Mouse (Mus musculus) cerebellum, adult 11 months (tissue): ENCODE results near the gene Lamp3.
"Not testable (repeated sequence)": the region's sequence is repeated elsewhere in the genome, so short reads cannot be mapped to it uniquely, and the experiment has no call there.

ENCODE experiments used
- DNase-seq: peaks from one replicate; pipeline ENCODE4 v3.0.0; 2022

The Lamp3 gene

DNA sequence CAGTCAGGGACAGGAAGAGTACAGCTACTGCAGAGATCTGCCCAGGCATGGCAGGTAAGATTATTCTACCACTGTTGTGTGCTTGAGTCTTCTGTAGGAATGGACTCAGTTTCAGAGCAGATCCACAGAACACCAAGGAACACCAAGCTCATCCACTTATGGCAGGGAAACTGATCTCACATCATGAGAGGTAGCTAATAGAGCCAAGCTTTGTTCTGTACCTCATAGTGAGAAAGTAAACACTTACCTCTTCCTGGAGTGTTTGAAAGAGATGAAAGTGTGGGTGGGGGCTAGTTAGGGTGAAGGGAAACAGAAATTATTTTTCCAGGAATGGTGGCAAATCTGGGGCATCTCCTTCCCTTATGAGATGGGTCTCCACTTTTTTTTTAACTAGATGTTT lies at the start of gene Lamp3:
TSS of gene Lamp3 (minus strand) at position 160 of the 400 bp plus-strand sequence.
- DNase-seq, result no peak

DNA sequence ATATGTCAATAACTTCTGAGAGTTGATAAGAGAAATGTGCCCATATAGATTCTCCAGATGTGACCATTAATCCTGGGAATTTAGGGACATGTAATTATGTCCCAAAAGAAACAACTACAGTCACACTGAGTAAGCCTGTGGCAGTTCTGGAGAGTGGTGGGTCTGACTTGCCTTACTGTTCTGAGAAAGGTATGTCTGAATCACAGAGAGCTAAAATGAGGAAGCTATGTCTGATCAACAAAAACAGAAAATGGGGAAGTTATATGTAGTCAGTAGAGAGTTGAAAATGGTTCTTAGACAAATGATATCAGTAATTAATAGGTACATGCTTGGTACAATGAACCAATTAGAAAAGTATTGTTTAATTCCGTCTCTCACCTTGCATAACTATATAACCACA lies 26.7 kb upstream of the Lamp3 start:
- DNase-seq, result no peak

GRCm38 (mm10) chr16:19724139-19724538 lies 18.0 kb upstream of the Lamp3 start:
- not testable (repeated sequence) for DNase-seq

- no peak for DNase-seq
These were observed 14.8 kb upstream of the Lamp3 start for GRCm38 (mm10) chr16:19720959-19721358.

- DNase-seq, result no peak
These were observed 1.2 kb upstream of the Lamp3 start for GRCm38 (mm10) chr16:19707381-19707780.

GRCm38 (mm10) chr16:19699207-19699606 lies 7.0 kb downstream of the Lamp3 start:
- no peak for DNase-seq

GRCm38 (mm10) chr16:19670768-19671357 lies 35.3 kb downstream of the Lamp3 start:
- DNase-seq, result no peak

DNA sequence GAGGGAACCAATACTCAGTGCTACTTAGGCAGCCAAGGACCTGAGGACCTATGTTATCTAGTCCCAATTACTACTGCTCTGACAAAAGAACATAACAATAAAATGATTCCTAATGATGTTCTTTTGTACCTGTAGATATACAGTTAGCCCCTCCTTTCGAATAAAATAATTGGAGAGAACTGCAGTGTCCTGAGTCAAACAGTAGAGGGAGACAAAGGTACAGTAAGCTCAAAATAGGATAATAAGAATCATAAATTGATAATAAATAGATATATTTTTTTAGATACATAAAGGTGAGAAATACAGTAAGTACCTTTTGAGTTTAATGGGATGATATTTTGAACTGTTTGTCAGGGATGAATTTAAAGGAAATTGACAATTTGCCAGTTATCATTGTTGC lies 39.9 kb downstream of the Lamp3 start:
- no peak for DNase-seq

DNA sequence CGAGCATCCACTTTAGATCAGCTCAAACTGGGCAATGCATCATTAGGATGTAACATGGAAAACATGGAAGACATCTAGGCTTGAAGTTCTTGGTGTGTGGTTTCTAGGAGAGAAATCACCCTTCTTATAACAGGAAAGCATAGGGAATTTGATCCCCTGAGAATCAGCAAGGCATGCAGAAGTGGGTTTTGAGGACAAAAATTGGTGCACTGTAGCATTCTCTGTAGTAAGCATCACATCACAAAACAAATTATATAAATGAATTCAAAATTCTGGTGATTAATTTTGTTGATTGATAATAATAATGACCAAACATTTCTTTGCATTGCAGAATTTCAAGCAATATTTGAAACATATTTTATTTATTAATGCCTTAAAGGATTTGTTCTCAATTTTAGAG lies 76.4 kb downstream of the Lamp3 start, which contains the start of gene Olfr171:
TSS of gene Olfr171 (minus strand) at position 101 of the 400 bp plus-strand sequence.
- DNase-seq, result no peak

DNA sequence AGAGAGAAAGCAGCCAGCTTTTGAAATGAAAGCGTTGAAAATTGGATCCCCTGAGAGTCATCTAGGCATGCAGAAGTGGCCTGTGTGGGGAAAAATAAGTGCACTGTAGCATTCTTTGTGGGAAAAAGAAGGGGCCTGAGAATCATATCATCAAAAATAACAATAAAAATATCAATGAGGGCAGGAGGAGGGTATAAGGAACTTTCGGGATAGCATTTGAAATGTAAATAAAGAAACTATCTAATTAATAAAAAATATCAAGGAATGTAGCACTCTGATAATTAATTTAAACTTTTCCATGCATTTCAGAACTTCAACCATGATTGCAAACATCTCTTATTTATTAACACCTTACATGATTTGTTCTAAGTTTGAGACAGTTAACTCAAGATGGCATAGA lies 94.4 kb downstream of the Lamp3 start, which contains the start of gene Olfr170:
TSS of gene Olfr170 (minus strand) at position 101 of the 400 bp plus-strand sequence.
- not testable (repeated sequence) for DNase-seq
